Mouse (Mus musculus) gastrocnemius, adult 8-10 months (tissue): ENCODE measurements around the gene Dst. TPM values are rescaled to one million over a fixed set of nuclear protein-coding genes. Genes with fewer than 3 reads are reported as not detected.
A peak's percentile ranks its signal among the peaks of the same experiment; 100 is the strongest.
"Not testable (repeated sequence)": the region's sequence is repeated elsewhere in the genome, so short reads cannot be mapped to it uniquely, and the experiment has no call there.

Experiments
- DNase-seq, 2 experiments: peaks; one replicate each; pipeline ENCODE4 v3.0.0; 2022; ENCODE audit warnings: low spot score in 2 of 2
- total RNA-seq, 4 experiments: library from RNA; stranded (reverse); gene quantifications; 2 replicates each; pipeline ENCODE4 v1.2.4; 2022

Dst gene
- total RNA-seq, 4 experiments from 2014 or later = 270 to 449 (median 334) TPM

- peak in 1 of 2 experiments; percentile 49 for DNase-seq
Measured at GRCm38 (mm10) chr1:34060446-34060845, 152.4 kb downstream of the Dst start.

DNA sequence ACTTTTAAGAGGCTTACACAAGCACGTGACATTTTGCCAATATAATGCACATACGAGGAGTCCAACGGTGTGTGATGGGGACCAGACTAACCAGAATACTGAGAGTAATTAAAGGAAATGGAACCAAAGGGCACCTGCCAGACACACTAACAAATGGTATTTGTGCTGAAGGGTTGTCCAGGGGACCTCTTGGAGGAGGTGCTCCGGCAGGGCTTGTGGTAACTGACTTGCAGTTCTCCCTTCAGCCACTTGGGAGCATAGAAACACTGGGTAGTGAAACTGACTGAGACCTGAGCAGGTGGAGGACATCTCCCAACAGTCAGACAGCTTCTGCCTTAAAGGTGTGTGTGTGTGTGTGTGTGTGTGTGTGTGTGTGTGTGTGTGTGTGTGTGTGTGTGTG, 153.1 kb downstream of the Dst start:
- peak; percentile 38 to 56 for DNase-seq

GRCm38 (mm10) chr1:34061860-34062259, 153.8 kb downstream of the Dst start:
- DNase-seq = no peak

- no peak for DNase-seq
Measured at GRCm38 (mm10) chr1:34063943-34064342, 155.9 kb downstream of the Dst start.

DNA sequence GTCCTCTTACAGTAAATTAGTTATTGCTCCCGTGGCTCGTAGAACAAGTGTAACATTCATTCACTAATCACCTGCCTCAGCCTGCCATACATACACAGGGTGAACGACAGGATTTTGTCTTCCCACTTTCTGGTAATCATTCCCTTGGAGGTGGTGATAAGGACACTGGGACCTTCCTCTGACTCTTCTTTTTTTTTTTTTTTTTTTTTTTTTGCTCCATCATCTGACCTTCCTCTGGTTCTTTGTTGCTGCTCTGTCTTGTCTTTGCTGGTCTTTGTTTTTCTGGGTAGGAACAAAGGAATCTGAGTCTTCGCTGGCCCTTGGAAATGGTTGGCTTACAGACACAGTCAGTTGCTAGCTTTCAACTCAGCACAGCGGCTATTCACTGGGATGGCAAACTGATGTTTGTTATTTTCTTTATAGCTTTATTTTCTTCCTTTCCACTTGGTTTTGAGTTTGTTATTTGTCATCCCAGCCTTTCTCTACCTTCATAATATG, 157.6 kb downstream of the Dst start:
- DNase-seq = no peak

DNA sequence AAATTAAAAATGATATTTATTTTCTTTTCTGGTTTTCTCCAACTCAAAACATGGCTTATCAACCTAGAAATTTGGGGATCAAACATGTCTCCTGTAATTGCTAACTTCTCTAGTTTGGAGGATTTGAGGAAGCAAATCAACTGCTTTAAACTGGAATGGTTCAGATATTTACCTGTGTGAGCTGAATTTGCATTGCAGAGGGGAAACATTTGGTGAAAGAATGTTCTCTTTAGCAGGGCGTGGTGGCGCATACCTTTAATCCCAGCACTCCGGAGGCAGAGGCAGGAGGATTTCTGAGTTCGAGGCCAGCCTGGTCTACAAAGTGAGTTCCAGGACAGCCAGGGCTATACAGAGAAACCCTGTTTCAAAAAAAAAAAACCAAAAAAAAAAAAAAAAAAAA, 158.4 kb downstream of the Dst start:
- DNase-seq = not testable (repeated sequence)

DNA sequence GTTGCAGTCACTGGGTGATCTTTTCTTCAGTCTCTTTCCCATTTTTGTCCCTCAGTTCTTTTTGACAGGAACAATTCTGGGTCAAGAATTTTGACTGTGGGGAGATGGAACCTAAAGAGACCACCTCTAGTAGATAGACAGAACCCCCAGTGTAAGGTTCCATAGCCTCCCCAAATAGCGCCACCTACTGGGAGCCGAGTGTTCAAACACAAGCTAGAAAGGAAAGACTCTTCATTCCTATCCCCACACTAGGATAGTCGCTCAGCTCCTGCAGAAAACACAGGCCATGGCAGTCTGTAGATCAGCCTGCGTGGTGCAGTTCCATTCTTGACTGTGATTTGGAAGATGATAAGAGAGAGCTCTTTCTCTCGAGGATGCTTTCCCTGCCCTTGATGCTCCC, 160.3 kb downstream of the Dst start:
- no peak for DNase-seq

GRCm38 (mm10) chr1:34069514-34070290, 161.7 kb downstream of the Dst start:
- DNase-seq = no peak

DNA sequence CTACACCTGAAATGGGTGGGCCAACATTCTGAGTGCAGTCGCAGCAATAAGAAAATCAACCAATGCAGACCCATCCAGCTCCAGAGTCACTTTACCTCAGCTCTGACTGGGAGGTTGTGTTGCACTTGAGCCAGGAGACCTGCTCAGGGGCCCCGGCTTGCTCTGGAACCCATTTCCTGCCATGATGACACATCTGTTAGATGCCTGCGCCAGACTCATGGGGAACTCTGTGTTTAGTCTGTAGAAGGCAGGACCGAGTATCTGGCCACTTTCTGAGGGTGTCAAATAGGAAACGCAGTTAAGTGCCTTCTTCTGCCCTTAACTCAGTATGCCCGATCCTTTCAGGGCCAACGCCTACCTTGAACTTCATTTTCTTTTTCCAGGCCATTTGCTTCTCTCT, 162.4 kb downstream of the Dst start:
- DNase-seq = no peak

- DNase-seq = no peak
Measured at GRCm38 (mm10) chr1:34070991-34071639, 163.1 kb downstream of the Dst start.

DNA sequence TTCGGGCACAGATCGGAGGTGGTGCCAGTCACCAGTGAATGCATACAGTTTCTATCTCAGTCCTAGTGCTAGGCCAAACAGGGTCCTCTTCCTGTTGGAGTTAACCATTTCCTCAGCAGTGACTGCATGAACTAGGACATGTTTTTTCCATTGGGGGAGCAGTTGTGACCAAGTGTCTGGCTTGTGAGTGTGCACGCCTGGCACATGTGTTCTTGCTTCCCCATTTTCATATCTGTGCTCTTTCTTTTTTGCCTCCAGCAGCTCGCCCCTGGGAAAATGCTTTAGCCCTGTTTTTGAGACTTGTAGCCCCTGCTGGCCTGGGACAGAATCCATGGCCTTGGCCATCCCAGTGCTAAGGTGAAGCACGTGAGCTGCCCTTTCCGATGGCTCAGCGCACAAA, 164.2 kb downstream of the Dst start:
- no peak for DNase-seq

- DNase-seq = no peak
Measured at GRCm38 (mm10) chr1:34073436-34074169, 165.6 kb downstream of the Dst start.

GRCm38 (mm10) chr1:34074245-34075187, 166.5 kb downstream of the Dst start:
- no peak for DNase-seq

GRCm38 (mm10) chr1:34076701-34077421, 168.8 kb downstream of the Dst start:
- DNase-seq = no peak

DNA sequence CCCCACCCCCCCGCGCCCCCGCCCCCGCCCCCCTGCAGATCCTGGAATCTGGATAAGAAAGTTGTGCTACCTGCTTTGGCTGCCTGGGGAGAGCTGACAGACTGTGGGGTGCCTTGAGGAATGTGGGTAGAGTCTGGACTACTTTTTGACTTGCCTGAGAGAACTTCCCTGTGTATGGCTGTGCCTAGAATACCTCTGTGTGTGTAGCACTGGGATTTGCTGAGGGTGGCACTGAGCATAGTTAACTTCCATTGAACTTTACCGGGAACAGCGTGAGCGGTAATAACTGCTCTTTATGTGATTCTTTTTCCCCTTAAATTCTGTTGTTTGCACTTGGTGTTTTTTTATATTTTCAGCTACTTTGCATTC, 169.4 kb downstream of the Dst start:
- DNase-seq = no peak

DNA sequence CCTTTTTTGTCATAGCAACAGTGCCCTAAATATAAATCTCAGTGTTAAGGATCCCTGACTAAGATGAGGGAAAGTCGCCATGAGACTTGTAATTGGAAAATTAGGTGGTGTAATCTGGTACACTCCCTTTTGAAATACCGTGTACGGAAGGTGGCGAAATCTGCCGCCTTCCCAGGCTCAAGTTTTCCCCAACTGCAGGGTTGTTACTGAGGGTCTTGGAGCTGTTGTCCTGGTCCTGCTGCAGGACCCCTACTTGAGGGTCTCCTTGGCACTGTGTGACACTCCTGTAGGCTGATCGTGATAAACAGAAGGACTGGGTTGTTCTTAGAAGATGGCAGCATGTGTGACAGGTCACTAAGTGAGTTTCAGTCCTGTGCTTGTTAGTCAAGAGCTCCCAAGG, 169.9 kb downstream of the Dst start:
- no peak for DNase-seq

- no peak for DNase-seq
Measured at GRCm38 (mm10) chr1:34089011-34089410, 181.0 kb downstream of the Dst start.

GRCm38 (mm10) chr1:34090700-34091099, 182.7 kb downstream of the Dst start:
- no peak for DNase-seq

- DNase-seq = no peak
Measured at GRCm38 (mm10) chr1:34093652-34094051, 185.6 kb downstream of the Dst start.

DNA sequence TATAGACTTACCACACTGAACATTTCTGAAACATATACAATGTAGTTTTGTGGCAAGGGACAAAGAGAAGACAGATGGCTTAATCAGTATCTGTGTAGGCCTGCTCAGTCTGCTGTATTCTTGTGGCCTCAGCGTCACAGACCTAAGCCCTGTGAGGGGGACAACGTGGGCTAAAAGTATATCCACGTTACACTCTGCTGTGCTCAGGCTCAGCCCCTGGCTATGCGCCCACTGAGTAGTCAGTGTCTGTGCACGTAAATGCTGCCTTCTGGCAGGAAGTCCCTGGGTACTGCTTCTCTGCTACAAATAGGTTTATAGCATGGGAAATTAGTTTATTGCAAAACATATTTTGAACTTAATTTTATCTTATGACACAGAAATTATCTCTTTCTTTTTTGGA, 186.3 kb downstream of the Dst start:
- no peak for DNase-seq
